Mouse (Mus musculus) liver, embryonic 14.5 days (tissue): ENCODE results near the gene Sumf1. TPM values are rescaled to one million over a fixed set of nuclear protein-coding genes. Genes with fewer than 3 reads are reported as not detected.

Experiments used
- ATAC-seq: fragments of 200-750 bp; cut with Nextera tagmentation; 2 replicates; pipeline ENCODE4 v1.8.0; 2017; ENCODE audit warnings: moderate number of reproducible peaks, mild to moderate bottlenecking, moderate library complexity; ENCODE audit not compliant: insufficient read depth
- DNase-seq, 3 experiments: peaks; one replicate each; pipeline ENCODE4 v3.0.0-alpha.2; 2012 to 2013; ENCODE audit warnings: low read depth in 3 of 3, low spot score in 3 of 3
- H3K27ac ChIP-seq: fragments of 300-500 bp; sonication (generic); 2 replicates; pipeline ENCODE4 v1.5.1; 2014; ENCODE audit warnings: moderate library complexity, mild to moderate bottlenecking, control low read depth, inconsistent platforms
- H3K27me3 ChIP-seq: fragments of 300-500 bp; sonication (generic); 2 replicates; pipeline ENCODE4 v1.6.1; 2014; ENCODE audit warnings: mild to moderate bottlenecking, low read length, moderate library complexity; ENCODE audit not compliant: control insufficient read depth, insufficient read depth
- H3K36me3 ChIP-seq: fragments of 300-500 bp; sonication (generic); replicated peaks from 2 replicates; pipeline ENCODE4 v1.6.1; 2014; ENCODE audit warnings: low read depth; ENCODE audit not compliant: control insufficient read depth, insufficient read depth
- H3K4me1 ChIP-seq, 2 experiments: fragments of 200-500 bp in 1 of 2; fragments of 300-500 bp in 1 of 2; sonication (generic) in 1 of 2; replicated peaks; 2 replicates each; pipeline ENCODE4 v1.6.1; 2012 to 2014; ENCODE audit warnings: antibody characterized with exemption in 1 of 2, inconsistent platforms in 1 of 2, low read length in 1 of 2; ENCODE audit not compliant: control insufficient read depth in 2 of 2, insufficient read depth in 2 of 2
- H3K4me2 ChIP-seq: fragments of 300-500 bp; sonication (generic); 2 replicates; pipeline ENCODE4 v1.6.1; 2014; ENCODE audit warnings: low read depth, mild to moderate bottlenecking, control low read depth, moderate library complexity
- H3K4me3 ChIP-seq, 2 experiments: fragments of 200-500 bp in 1 of 2; fragments of 300-500 bp in 1 of 2; sonication (generic) in 1 of 2; 2 replicates each; pipeline ENCODE4 v1.5.1; 2012 to 2014; ENCODE audit warnings: low read depth in 2 of 2, low read length in 2 of 2, mild to moderate bottlenecking in 2 of 2, control low read depth in 1 of 2, inconsistent platforms in 1 of 2, moderate library complexity in 1 of 2; ENCODE audit not compliant: insufficient read depth in 1 of 2
- H3K9ac ChIP-seq: fragments of 300-500 bp; sonication (generic); replicated peaks from 2 replicates; pipeline ENCODE4 v1.6.1; 2014; ENCODE audit warnings: mild to moderate bottlenecking, control low read depth, moderate library complexity
- H3K9me3 ChIP-seq: fragments of 300-500 bp; sonication (generic); 2 replicates; pipeline ENCODE4 v1.6.1; 2016; ENCODE audit warnings: low read length, mixed read lengths; ENCODE audit not compliant: control insufficient read depth
- CTCF ChIP-seq: IDR thresholded peaks from 2 replicates; pipeline ENCODE4 v1.5.1; 2016; ENCODE audit warnings: antibody characterized with exemption, low read depth, control low read depth
- EP300 ChIP-seq: IDR thresholded peaks from 2 replicates; pipeline ENCODE4 v1.6.1; 2016; ENCODE audit warnings: antibody characterized with exemption, low read depth
- WGBS: fragments of 180-500 bp; shearing (Covaris S2); extraction: QIAGEN DNeasy Blood & Tissue Kit; methylation state at CpG from one replicate; pipeline ENCODE4 v1.1.7; 2014; ENCODE audit not compliant: insufficient replicate concordance; 5-methylcytosine and 5-hydroxymethylcytosine counted together
- polyA plus RNA-seq, 2 experiments: library from polyadenylated mRNA; depleted of rRNA in 1 of 2; stranded (reverse) in 1 of 2; unstranded in 1 of 2; fragments of >200 nt; fragmentation: Nextera tagmentation in 1 of 2; extraction: Ambion mirVana in 1 of 2; gene quantifications; 2 replicates each; pipeline versions ENCODE4 v1.2.1 to v1.2.3; 2012 to 2014

Gene Sumf1
- polyA plus RNA-seq, 2 experiments = 5.4 to 8.2 TPM

DNA sequence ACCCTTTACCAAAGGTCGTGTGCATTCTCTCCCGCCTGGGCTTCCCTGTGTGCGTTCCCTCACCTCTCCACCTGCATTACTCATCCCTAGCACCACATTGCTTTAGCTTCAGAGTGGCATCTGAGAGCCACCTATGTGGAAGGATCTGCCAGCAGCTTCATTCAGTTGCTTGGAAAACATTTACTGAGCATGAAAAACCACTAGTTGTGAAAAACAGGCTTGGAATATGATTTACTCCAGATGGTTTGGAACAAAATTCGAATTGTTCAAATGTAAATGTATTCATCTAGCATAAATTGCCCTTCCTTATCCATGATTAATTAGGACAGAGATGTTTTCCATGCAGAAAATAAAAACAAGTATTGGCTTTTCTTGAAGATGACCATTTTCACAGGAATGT lies 128.0 kb downstream of the Sumf1 start:
- Histone ChIP-seq H3K9me3 (no peaks in the 10 kb centered on the region), H3K27me3 (no peaks in the 10 kb centered on the region), H3K4me2 (no peak overlapping the region), H3K36me3 (no peaks in the 10 kb centered on the region), H3K27ac (no peak overlapping the region), H3K4me1 (no peaks in the 10 kb centered on the region), H3K4me3 (no peak overlapping the region), H3K9ac (no peak overlapping the region)
- TF ChIP-seq CTCF (no peak), EP300 (no peak)
- WGBS = 52% methylated on average over 4 of the region's 4 CpGs
- DNase-seq (no peak), ATAC-seq (no peak)

Other genes starting within 250 kb of the Sumf1 start
- gene Setmar, start 120.5 kb downstream of the Sumf1 start, polyA plus RNA-seq (2012; rRNA removed) = 0.95 and 1.5 TPM in 2 replicates
- gene Setmar, start 120.5 kb downstream of the Sumf1 start, polyA plus RNA-seq (2014; fragmentation: Nextera tagmentation; extraction: Ambion mirVana) = 1.4 and 1.5 TPM in 2 replicates
- gene Itpr1, start 27.5 kb upstream of the Sumf1 start, polyA plus RNA-seq (2012; rRNA removed) = 1.4 and 3.1 TPM in 2 replicates
- 1.6 and 2.3 TPM in 2 replicates for gene Itpr1, start 27.5 kb upstream of the Sumf1 start, polyA plus RNA-seq (2014; fragmentation: Nextera tagmentation; extraction: Ambion mirVana)